30 mouse cellular contexts compared by ENCODE assay signal in the genomic region with DNA sequence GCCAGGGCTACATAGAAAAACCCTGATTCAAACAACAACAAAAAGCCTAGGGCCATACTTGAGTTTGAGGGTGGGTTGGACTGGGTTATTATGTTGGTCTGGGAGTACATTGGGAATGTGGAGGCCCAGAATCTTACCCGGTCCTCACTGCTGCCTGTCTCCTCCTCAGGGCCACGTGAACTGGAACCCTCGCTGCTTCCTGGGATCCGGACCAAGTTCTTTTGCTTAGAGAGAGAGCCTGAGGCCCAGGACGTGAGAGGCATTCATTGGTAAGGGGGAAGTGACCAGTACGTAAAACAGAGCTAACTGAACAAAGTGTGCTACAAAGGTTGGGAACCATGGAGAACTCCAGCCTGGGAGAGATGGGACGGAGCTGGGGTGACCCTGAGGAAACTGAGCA. TPM values are rescaled to one million over a fixed set of nuclear protein-coding genes. Genes with fewer than 3 reads are reported as not detected.
"Had no signal": no experiment of that assay in that cellular context is flagged by ENCODE, and none has a peak within 500 bp of the region (broad histone marks: within the 10 kb centered on the region; RNA-seq: fewer than 3 reads in every experiment).

No protein-coding gene starts in this region.

- H3K9ac ChIP-seq: heart, embryonic 12.5 days; hindbrain, embryonic 13.5 days; hindbrain, embryonic 15.5 days; intestine, embryonic 15.5 days; limb, embryonic 12.5 days; liver, embryonic 13.5 days; liver, embryonic 15.5 days had no signal

- H3K36me3 ChIP-seq: heart, embryonic 10.5 days; heart, embryonic 12.5 days; hindbrain, embryonic 13.5 days; hindbrain, embryonic 15.5 days; intestine, embryonic 15.5 days; limb, embryonic 10.5 days; limb, embryonic 12.5 days; liver, embryonic 13.5 days; liver, embryonic 15.5 days had no signal

- H3K4me3 ChIP-seq: gastrocnemius, adult 2 months; heart, embryonic 10.5 days; heart, embryonic 12.5 days; hindbrain, embryonic 13.5 days; hindbrain, embryonic 15.5 days; intestine, embryonic 15.5 days; limb, embryonic 10.5 days; limb, embryonic 12.5 days; liver, embryonic 13.5 days; liver, embryonic 15.5 days had no signal

- ATAC-seq: inflammation-experienced regulatory T-cells, adult 6 months; intestine, embryonic 15.5 days; intestine, postnatal 0 days had no signal

- H3K9me3 ChIP-seq: hindbrain, embryonic 13.5 days; hindbrain, embryonic 15.5 days; intestine, embryonic 15.5 days; limb, embryonic 10.5 days; liver, embryonic 15.5 days had no signal

- H3K4me2 ChIP-seq: heart, embryonic 12.5 days; hindbrain, embryonic 13.5 days; hindbrain, embryonic 15.5 days; intestine, embryonic 15.5 days; limb, embryonic 12.5 days; liver, embryonic 11.5 days; liver, embryonic 13.5 days; liver, embryonic 15.5 days had no signal

- H3K27ac ChIP-seq: gastrocnemius, adult 2 months; heart, embryonic 10.5 days; hindbrain, embryonic 13.5 days; hindbrain, embryonic 15.5 days; intestine, embryonic 15.5 days; limb, embryonic 10.5 days; limb, embryonic 12.5 days; liver, embryonic 13.5 days; liver, embryonic 15.5 days had no signal

- DNase-seq: gastrocnemius, adult 2 months; gastrocnemius, postnatal 10 days; gastrocnemius, postnatal 25 days; heart, adult 18-20 months; heart, postnatal 10 days; heart, postnatal 4 days; kidney, adult 18-20 months; kidney, adult 8-10 months; kidney, postnatal 10 days; kidney, postnatal 4 days; layer of hippocampus, adult 9-11 months; liver; liver, embryonic 13.5 days had no signal

- H3K4me1 ChIP-seq: heart, embryonic 12.5 days; limb, embryonic 12.5 days had no signal

RNA-seq across cellular contexts. Expression of a gene that starts 4.9 kb away (rescaled TPM):
- total RNA-seq: granulocyte monocyte progenitor cell, adult 5-6 weeks had no signal

RNA-seq across cellular contexts. Expression of a gene that starts 7.2 kb away (rescaled TPM):
- total RNA-seq: gastrocnemius, adult 2 months; gastrocnemius, postnatal 10 days; gastrocnemius, postnatal 25 days; granulocyte monocyte progenitor cell, adult 5-6 weeks; heart, adult 18-20 months; heart, adult 8-10 months; heart, postnatal 25 days had no signal
- polyA plus RNA-seq: inflammation-experienced regulatory T-cells, adult 6 months; limb, embryonic 10.5 days had no signal

RNA-seq across cellular contexts. Expression of a gene that starts 7.9 kb away (rescaled TPM):
- total RNA-seq: gastrocnemius, adult 2 months; gastrocnemius, postnatal 10 days; gastrocnemius, postnatal 25 days; gastrocnemius, postnatal 4 days; heart, adult 18-20 months; heart, adult 8-10 months; heart, postnatal 10 days; heart, postnatal 25 days; heart, postnatal 4 days had no signal
- polyA plus RNA-seq: heart, embryonic 16.5 days; intestine, postnatal 0 days; limb, embryonic 10.5 days; limb, embryonic 12.5 days had no signal

RNA-seq across cellular contexts. Expression of a gene that starts 30.6 kb away (rescaled TPM):
- total RNA-seq: gastrocnemius, adult 2 months; gastrocnemius, postnatal 25 days; heart, adult 8-10 months; heart, postnatal 25 days; layer of hippocampus, postnatal 14 days had no signal
- polyA plus RNA-seq: limb, embryonic 10.5 days; limb, embryonic 12.5 days had no signal
